Mouse (Mus musculus) CH12.LX (cell line): Measurements from ENCODE around the gene Gle1. TPM values are rescaled to one million over a fixed set of nuclear protein-coding genes. Genes with fewer than 3 reads are reported as not detected.

Experiments
- DNase-seq: peaks from one replicate; pipeline ENCODE4 v3.0.0-alpha.2; 2013; ENCODE audit errors: extremely low read depth
- H3K27ac ChIP-seq: 2 replicates; pipeline ENCODE4 v1.5.1; 2012; ENCODE audit warnings: low read depth, mild to moderate bottlenecking, control low read depth, moderate library complexity; ENCODE audit not compliant: insufficient read depth
- H3K27me3 ChIP-seq: replicated peaks from 2 replicates; pipeline ENCODE3; 2012; ENCODE audit warnings: inconsistent platforms
- H3K36me3 ChIP-seq, 2 experiments: replicated peaks in 1 of 2; 2 replicates each; pipeline versions ENCODE3 to v1.6.1; 2012; ENCODE audit warnings: inconsistent platforms in 1 of 2, low read length in 1 of 2, mild to moderate bottlenecking in 1 of 2, mixed read lengths in 1 of 2, moderate library complexity in 1 of 2; ENCODE audit not compliant: control insufficient read depth in 1 of 2, insufficient read depth in 1 of 2
- H3K4me1 ChIP-seq, 2 experiments: 2 replicates each; pipeline ENCODE4 v1.6.1; 2012; ENCODE audit warnings: inconsistent platforms in 1 of 2, moderate library complexity in 1 of 2; ENCODE audit not compliant: insufficient read depth in 2 of 2, control insufficient read depth in 1 of 2
- H3K4me2 ChIP-seq: 2 replicates; pipeline ENCODE4 v1.6.1; 2012; ENCODE audit warnings: low read depth, mild to moderate bottlenecking, control low read depth; ENCODE audit not compliant: poor library complexity, insufficient read depth, severe bottlenecking
- H3K4me3 ChIP-seq, 3 experiments: fragments of 150-350 bp in 1 of 3; sonication (generic) in 1 of 3; replicated peaks in 1 of 3; 2 replicates each; pipeline versions ENCODE3 to v1.5.1; 2011 to 2012; ENCODE audit warnings: low read depth in 2 of 3, low read length in 2 of 3, mild to moderate bottlenecking in 2 of 3, moderate library complexity in 2 of 3, control low read depth in 1 of 3, improper control_type of control experiment in 1 of 3, inconsistent platforms in 1 of 3, mixed read lengths in 1 of 3; ENCODE audit not compliant: poor library complexity in 1 of 3
- H3K79me2 ChIP-seq: replicated peaks from 2 replicates; pipeline ENCODE4 v1.6.1; 2012; ENCODE audit warnings: mild to moderate bottlenecking, moderate library complexity; ENCODE audit not compliant: control insufficient read depth, poor library complexity, insufficient read depth, severe bottlenecking; ENCODE audit errors: extremely low read depth
- H3K9ac ChIP-seq: 2 replicates; pipeline ENCODE4 v1.6.1; 2012; ENCODE audit warnings: low read depth, mild to moderate bottlenecking, control low read depth, moderate library complexity; ENCODE audit not compliant: insufficient read depth
- H3K9me3 ChIP-seq: replicated peaks from 2 replicates; pipeline ENCODE3; 2012; ENCODE audit warnings: low read length, inconsistent platforms, mixed read lengths
- BHLHE40 ChIP-seq: IDR thresholded peaks from 2 replicates; pipeline ENCODE4 v1.6.1; 2011; ENCODE audit warnings: mild to moderate bottlenecking, low read depth, low read length, improper control_type of control experiment
- CHD1 ChIP-seq: IDR thresholded peaks from 2 replicates; pipeline ENCODE4 v1.6.1; 2012; ENCODE audit warnings: low read depth, low read length, improper control_type of control experiment, inconsistent platforms
- CHD2 ChIP-seq: IDR thresholded peaks from 2 replicates; pipeline ENCODE4 v1.6.1; 2011; ENCODE audit warnings: low read length, improper control_type of control experiment
- CTCF ChIP-seq, 2 experiments: IDR thresholded peaks in 1 of 2; conservative IDR thresholded peaks in 1 of 2; 2 replicates each; pipeline ENCODE4 v1.5.1; 2011 to 2012; ENCODE audit warnings: low read depth in 2 of 2, low read length in 2 of 2, improper control_type of control experiment in 1 of 2, inconsistent platforms in 1 of 2, mild to moderate bottlenecking in 1 of 2, moderate library complexity in 1 of 2
- E2F4 ChIP-seq: IDR thresholded peaks from 2 replicates; pipeline ENCODE4 v1.6.1; 2011; ENCODE audit warnings: low read depth, low read length, improper control_type of control experiment; ENCODE audit not compliant: insufficient replicate concordance
- ELF1 ChIP-seq: IDR thresholded peaks from 2 replicates; pipeline ENCODE4 v1.6.1; 2014; ENCODE audit warnings: low read depth, mild to moderate bottlenecking, inconsistent platforms, low read length, improper control_type of control experiment
- HCFC1 ChIP-seq: IDR thresholded peaks from 2 replicates; pipeline ENCODE4 v1.6.1; 2012; ENCODE audit warnings: low read depth, mild to moderate bottlenecking, inconsistent platforms, low read length, improper control_type of control experiment
- IRF4 ChIP-seq: IDR thresholded peaks from 2 replicates; pipeline ENCODE4 v1.6.1; 2014; ENCODE audit warnings: low read depth, mild to moderate bottlenecking, inconsistent platforms, low read length, improper control_type of control experiment
- JUND ChIP-seq: conservative IDR thresholded peaks from 2 replicates; pipeline ENCODE4 v1.6.1; 2011; ENCODE audit warnings: low read depth, low read length, improper control_type of control experiment
- KAT2A ChIP-seq: IDR thresholded peaks from 2 replicates; pipeline ENCODE4 v1.6.1; 2012; ENCODE audit warnings: low read length, improper control_type of control experiment, inconsistent platforms; ENCODE audit not compliant: insufficient replicate concordance
- MAFK ChIP-seq: IDR thresholded peaks from 2 replicates; pipeline ENCODE4 v1.6.1; 2011; ENCODE audit warnings: low read length, improper control_type of control experiment; ENCODE audit not compliant: insufficient replicate concordance
- MAX ChIP-seq: IDR thresholded peaks from 2 replicates; pipeline ENCODE4 v1.6.1; 2011; ENCODE audit warnings: low read length, improper control_type of control experiment
- MAZ ChIP-seq: IDR thresholded peaks from 2 replicates; pipeline ENCODE4 v1.6.1; 2012; ENCODE audit warnings: low read depth, mild to moderate bottlenecking, inconsistent platforms, low read length, improper control_type of control experiment, moderate library complexity
- MEF2A ChIP-seq: IDR thresholded peaks from 2 replicates; pipeline ENCODE4 v1.6.1; 2014; ENCODE audit warnings: low read depth, mild to moderate bottlenecking, inconsistent platforms, low read length, improper control_type of control experiment, borderline replicate concordance
- MXI1 ChIP-seq: IDR thresholded peaks from 2 replicates; pipeline ENCODE4 v1.6.1; 2011; ENCODE audit warnings: mild to moderate bottlenecking, low read depth, low read length, improper control_type of control experiment
- MYC ChIP-seq: IDR thresholded peaks from 2 replicates; pipeline ENCODE4 v1.6.1; 2011; ENCODE audit warnings: low read depth, mild to moderate bottlenecking, improper control_type of control experiment, low read length
- NELFE ChIP-seq: IDR thresholded peaks from 2 replicates; pipeline ENCODE4 v1.6.1; 2011; ENCODE audit warnings: low read depth, low read length, improper control_type of control experiment
- NRF1 ChIP-seq: IDR thresholded peaks from 2 replicates; pipeline ENCODE4 v1.6.1; 2014; ENCODE audit warnings: low read depth, mild to moderate bottlenecking, inconsistent platforms, low read length, improper control_type of control experiment, moderate library complexity
- PAX5 ChIP-seq: IDR thresholded peaks from 2 replicates; pipeline ENCODE4 v1.6.1; 2012; ENCODE audit warnings: low read length, inconsistent platforms, mixed read lengths
- POLR2A ChIP-seq: IDR thresholded peaks from 2 replicates; pipeline ENCODE4 v1.6.1; 2011; ENCODE audit warnings: low read depth, mild to moderate bottlenecking, improper control_type of control experiment, low read length
- POLR2AphosphoS2 ChIP-seq: IDR thresholded peaks from 2 replicates; pipeline ENCODE4 v1.6.1; 2011; ENCODE audit warnings: low read depth, low read length, improper control_type of control experiment
- RAD21 ChIP-seq: IDR thresholded peaks from 2 replicates; pipeline ENCODE4 v1.6.1; 2011; ENCODE audit warnings: low read depth, mild to moderate bottlenecking, low read length, improper control_type of control experiment, moderate library complexity
- RCOR1 ChIP-seq: conservative IDR thresholded peaks from 2 replicates; pipeline ENCODE4 v1.6.1; 2012; ENCODE audit warnings: low read depth, mild to moderate bottlenecking, inconsistent platforms, low read length, improper control_type of control experiment
- SIN3A ChIP-seq: IDR thresholded peaks from 2 replicates; pipeline ENCODE4 v1.6.1; 2012; ENCODE audit warnings: low read length, improper control_type of control experiment, inconsistent platforms
- SMC3 ChIP-seq: IDR thresholded peaks from 2 replicates; pipeline ENCODE4 v1.6.1; 2011; ENCODE audit warnings: low read depth, low read length, improper control_type of control experiment
- TBP ChIP-seq: conservative IDR thresholded peaks from 2 replicates; pipeline ENCODE4 v1.6.1; 2011; ENCODE audit warnings: low read depth, low read length, improper control_type of control experiment
- TCF12 ChIP-seq: IDR thresholded peaks from 2 replicates; pipeline ENCODE4 v1.6.1; 2014; ENCODE audit warnings: low read depth, mild to moderate bottlenecking, inconsistent platforms, low read length, improper control_type of control experiment
- UBTF ChIP-seq: IDR thresholded peaks from 2 replicates; pipeline ENCODE4 v1.6.1; 2012; ENCODE audit warnings: low read depth, mild to moderate bottlenecking, inconsistent platforms, low read length, improper control_type of control experiment, moderate library complexity
- USF1 ChIP-seq: IDR thresholded peaks from 2 replicates; pipeline ENCODE4 v1.6.1; 2014; ENCODE audit warnings: low read depth, mild to moderate bottlenecking, inconsistent platforms, low read length, improper control_type of control experiment
- ZC3H11A ChIP-seq: IDR thresholded peaks from 2 replicates; pipeline ENCODE4 v1.6.1; 2012; ENCODE audit warnings: low read depth, mild to moderate bottlenecking, inconsistent platforms, low read length, improper control_type of control experiment
- ZMIZ1 ChIP-seq: IDR thresholded peaks from 2 replicates; pipeline ENCODE4 v1.6.1; 2012; ENCODE audit warnings: low read depth, mild to moderate bottlenecking, inconsistent platforms, low read length, improper control_type of control experiment
- ZNF384 ChIP-seq: IDR thresholded peaks from 2 replicates; pipeline ENCODE4 v1.6.1; 2012; ENCODE audit warnings: low read depth, low read length, improper control_type of control experiment, inconsistent platforms
- dilution Hi-C: fragments of 300-500 bp; cut with MboI; formaldehyde crosslinking; loops from 2 replicates; pipeline ENCODE4 v1.14.3; 2020; ENCODE audit warnings: low sequenced_read_pairs; ENCODE audit not compliant: extremely low pct_unique_long_range_greater_than_20kb, extremely low pct_ligation_motif_present
- in situ Hi-C: fragments of 300-500 bp; cut with MboI; formaldehyde crosslinking; loops from 3 replicates; pipeline ENCODE4 v1.14.3; 2019; ENCODE audit warnings: low sequenced_read_pairs, low pct_ligation_motif_present, low pct_unique_long_range_greater_than_20kb, mixed read lengths
- polyA plus RNA-seq: library from polyadenylated mRNA; unstranded; fragments of >175 nt; gene quantifications from 2 replicates; pipeline ENCODE4 v1.2.1, GENCODE M21; 2012; ENCODE audit warnings: low read depth; ENCODE audit not compliant: insufficient read length
- total RNA-seq, 2 experiments: library from RNA; depleted of rRNA; stranded (reverse); fragments of 300-350 nt in 1 of 2; fragments of >200 nt in 1 of 2; gene quantifications; 2 replicates each; pipeline ENCODE4 v1.2.3; 2012 to 2014

Gle1 gene
- total and polyA plus RNA-seq, 3 experiments, result 36.5 to 60.1 (median 38.0) TPM

DNA sequence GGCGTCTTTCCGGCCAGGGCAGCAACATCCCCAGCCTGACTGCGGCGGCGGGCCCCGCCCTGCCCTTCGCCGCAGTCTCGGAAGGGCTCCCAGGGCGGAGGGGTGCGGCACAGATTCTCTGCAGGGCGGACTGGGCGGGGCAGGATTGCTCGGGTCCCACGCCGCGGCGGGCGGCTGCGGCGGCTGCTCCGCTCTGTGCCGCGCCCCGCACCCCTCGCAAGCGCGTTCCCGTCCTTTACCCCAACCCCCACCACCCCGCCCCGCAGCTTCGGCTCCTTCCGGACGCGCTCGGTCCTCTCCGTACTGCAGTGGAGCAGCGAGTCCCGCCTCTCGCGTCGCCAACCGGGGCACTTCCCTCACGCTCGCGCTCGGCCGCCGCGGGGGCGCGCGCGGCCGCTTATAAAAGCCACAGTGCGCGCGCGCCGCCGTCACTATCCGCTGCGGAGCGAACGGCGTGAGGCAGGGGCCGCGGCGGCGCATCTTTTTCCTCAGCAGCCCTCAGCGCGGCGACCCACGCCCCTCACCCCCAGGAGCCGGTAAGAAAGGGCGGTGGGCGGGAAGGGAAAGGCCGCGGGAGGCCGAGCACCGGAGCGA lies 30.1 kb downstream of the Gle1 start, which contains the start of gene Sptan1:
Gene Sptan1 (plus strand): TSS at position 311 of the 594 bp plus-strand sequence.
- in situ Hi-C loops (no loop called here), dilution Hi-C loops (no loop called here)
- H3K4me3 ChIP-seq, result peak within 1 kb of the TSS; percentile 71 to 96 (median 80)
- H3K27ac ChIP-seq, result 0 out of 2 replicates have a peak within 1 kb of the TSS, but pooled peaks have one; percentile 12
- peaks cover 12 to 33% of the 10 kb centered on the region in 2 experiments for H3K36me3 ChIP-seq
- peak within 1 kb of the TSS; percentile 90 for H3K9ac ChIP-seq
- TF ChIP-seq SIN3A (peak; percentile 69), E2F4 (no peak), UBTF (peak; percentile 84), MXI1 (peak; percentile 46; the same call in 1 of the 2 replicates), TCF12 (peak; percentile 68), CTCF (conservative IDR thresholded peaks at IDR 0.05 in 1 of 2, IDR thresholded peaks at IDR 0.05 in 1 of 2; ENCODE audit: low read depth in 2 of 2, low read length in 2 of 2) (no peak), CHD1 (no peak), SMC3 (no peak), MAZ (0 out of 2 replicates have a peak, but pooled peaks have one; percentile 43), ELF1 (peak; percentile 59), JUND (no peak), NELFE (peak; percentile 98), RCOR1 (no peak), MAX (no peak), KAT2A (peak; percentile 60; the same call in 1 of the 2 replicates), PAX5 (no peak), RAD21 (no peak), ZC3H11A (no peak), MYC (no peak), ZNF384 (no peak), POLR2A (peak; percentile 97), ZMIZ1 (peak; percentile 98), CHD2 (peak; percentile 84), BHLHE40 (no peak; the same call in 1 of the 2 replicates), TBP (peak; percentile 88), MAFK (no peak; the same call in 1 of the 2 replicates), MEF2A (peak; percentile 30; the same call in 1 of the 2 replicates), NRF1 (peak; percentile 59), USF1 (no peak), IRF4 (no peak), HCFC1 (peak; percentile 41), POLR2AphosphoS2 (peak; percentile 93)
- H3K4me1 ChIP-seq, result peaks cover 0 to 38% of the 10 kb centered on the region in 2 experiments; a peak in 2 of 4 replicates
- no peaks in the 10 kb centered on the region for H3K9me3 ChIP-seq
- H3K79me2 ChIP-seq, result peaks cover 18% of the 10 kb centered on the region
- H3K27me3 ChIP-seq, result no peaks in the 10 kb centered on the region
- DNase-seq, result peak; percentile 93
- H3K4me2 ChIP-seq, result peak within 1 kb of the TSS; percentile 95
